Mouse (Mus musculus): ENCODE results near the gene Aldh1a1.

GRCm38 (mm10) chr19:20449546-20449945 is 43.0 kb upstream of the Aldh1a1 start:
- TF ChIP-seq CTCF (IDR thresholded peaks at IDR 0.05; ENCODE audit: control insufficient read depth, insufficient read depth, low read length) (no peak), POLR2A (IDR thresholded peaks at IDR 0.05; ENCODE audit: borderline replicate concordance, control insufficient read depth, low read depth, low read length) (no peak)
